Mouse (Mus musculus) retina, adult 2 months (tissue): Measurements from ENCODE around the gene Palm.

ENCODE experiments used
- DNase-seq: peaks from one replicate; pipeline ENCODE4 v3.0.0-alpha.2; 2012; ENCODE audit warnings: low read depth, low spot score

Palm gene

DNA sequence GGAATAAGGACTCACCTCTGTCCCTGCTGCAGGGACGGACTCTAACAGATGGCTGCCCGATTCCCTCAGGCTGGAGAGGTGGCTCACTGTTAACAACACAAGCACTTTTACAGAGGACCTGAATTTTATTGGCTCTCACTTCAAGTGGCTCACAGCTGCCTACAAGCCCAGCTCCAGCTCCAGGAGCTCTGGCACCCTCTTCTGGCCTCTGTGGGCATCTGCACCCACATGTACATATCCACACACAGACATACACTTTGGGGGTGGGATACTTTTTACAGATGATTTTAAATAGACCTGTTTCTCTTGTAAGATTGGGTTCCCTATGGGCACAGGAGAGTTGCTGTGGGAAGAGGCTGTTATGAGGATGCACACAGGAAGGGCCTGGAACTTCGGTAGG lies 21.1 kb upstream of the Palm start:
- no peak for DNase-seq

DNA sequence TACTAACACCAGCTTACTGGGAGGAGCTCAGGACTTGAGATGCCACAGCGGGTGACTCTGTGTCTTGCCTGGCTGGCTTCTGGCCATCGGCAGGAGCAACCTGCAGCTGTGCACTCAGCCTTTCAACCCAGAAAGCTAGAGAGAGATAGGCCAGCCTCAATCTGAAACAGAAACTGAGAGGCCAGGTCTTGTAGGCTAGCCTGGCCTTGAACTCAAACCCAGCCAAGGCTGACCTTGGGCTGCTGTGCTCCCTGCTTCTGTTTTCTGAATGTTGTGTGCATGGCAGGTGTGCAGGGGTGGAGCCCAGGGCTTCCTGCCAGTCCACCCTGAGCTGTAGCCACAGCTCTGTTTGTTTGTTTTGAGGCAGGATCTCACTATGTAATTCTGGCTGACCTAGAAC lies 20.2 kb upstream of the Palm start:
- no peak for DNase-seq

GRCm38 (mm10) chr10:79774486-79775279 lies 18.7 kb upstream of the Palm start:
- DNase-seq, result no peak

DNA sequence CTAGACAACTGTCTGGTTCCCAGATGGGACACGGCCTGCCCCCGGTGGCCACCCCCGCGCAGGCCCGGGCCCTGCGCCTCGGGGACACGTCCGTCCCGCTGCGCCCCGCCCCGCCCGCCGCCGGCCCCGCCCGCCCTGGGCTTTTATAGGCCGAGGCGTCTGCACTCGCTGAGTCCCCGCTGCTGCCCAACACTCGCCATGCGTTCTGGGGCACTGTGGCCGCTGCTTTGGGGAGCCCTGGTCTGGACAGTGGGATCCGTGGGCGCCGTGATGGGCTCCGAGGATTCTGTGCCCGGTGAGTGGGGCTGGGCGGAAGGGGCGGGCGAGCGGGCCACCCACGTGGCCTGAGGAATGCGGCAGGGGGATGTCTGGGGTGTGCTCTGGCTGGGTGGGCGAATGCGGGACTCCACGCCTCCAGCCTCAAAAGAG lies 16.3 kb upstream of the Palm start, which contains the start of gene Fstl3:
TSS of gene Fstl3 (plus strand) at position 170 of the 429 bp plus-strand sequence.
- DNase-seq, result no peak

GRCm38 (mm10) chr10:79778006-79778405 lies 15.4 kb upstream of the Palm start:
- DNase-seq, result no peak

DNA sequence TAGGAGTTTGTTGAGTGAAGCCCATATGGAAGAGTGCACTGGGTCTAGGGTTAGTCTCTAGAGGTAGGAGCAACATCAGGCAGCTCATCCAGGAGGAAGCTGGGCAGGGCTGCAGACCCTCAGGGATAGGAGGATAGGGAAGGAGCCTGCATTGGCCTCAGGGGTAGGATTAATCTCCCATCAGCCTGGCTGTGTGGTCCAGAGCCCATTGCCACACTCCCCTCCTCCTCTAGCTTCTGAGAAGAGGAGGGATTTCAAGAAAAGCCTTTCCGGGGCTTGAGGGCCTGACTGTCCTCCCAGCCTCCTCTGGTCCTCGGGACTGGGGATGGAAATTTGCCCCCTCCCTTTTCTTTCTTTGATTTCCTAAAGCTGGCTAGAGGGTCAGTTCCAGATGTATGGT lies 14.2 kb upstream of the Palm start:
- no peak for DNase-seq

DNA sequence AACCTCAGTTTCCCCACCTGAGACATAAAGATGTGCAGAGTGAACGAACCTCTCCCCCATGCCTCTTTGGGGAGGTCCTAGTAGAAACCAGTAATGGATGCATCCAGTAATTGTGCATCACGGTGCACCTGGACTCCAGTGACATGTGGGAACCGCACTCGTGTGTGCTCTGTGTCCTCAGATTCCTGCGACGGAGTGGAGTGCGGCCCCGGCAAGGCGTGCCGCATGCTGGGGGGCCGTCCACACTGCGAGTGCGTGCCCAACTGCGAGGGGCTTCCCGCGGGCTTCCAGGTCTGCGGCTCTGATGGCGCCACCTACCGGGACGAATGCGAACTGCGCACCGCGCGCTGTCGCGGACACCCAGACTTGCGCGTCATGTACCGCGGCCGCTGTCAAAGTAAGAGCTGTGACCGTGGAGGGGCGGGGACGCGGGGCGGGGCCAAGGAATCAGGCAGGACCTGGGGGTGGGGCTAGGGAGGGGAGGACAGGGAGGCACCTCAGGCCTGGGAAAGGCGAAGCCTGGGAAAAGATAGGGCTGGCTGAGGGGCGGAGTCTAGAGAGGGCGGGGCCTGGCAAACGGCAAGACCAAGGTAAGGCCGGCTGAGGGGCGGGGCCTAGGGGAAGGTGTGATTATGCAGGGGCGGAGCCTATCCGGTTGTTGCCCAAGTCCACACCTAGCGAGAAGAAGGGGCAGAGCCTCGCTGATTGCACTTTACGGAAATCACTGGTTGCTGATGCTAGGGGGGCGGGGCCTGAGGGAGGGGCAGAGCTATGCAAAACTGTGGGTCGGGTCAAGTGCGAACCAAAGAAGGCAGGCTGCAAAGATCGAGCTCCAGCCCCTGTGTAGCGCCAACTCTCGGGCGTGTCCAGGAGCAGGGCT lies 13.3 kb upstream of the Palm start:
- DNase-seq, result peak; percentile 97

DNA sequence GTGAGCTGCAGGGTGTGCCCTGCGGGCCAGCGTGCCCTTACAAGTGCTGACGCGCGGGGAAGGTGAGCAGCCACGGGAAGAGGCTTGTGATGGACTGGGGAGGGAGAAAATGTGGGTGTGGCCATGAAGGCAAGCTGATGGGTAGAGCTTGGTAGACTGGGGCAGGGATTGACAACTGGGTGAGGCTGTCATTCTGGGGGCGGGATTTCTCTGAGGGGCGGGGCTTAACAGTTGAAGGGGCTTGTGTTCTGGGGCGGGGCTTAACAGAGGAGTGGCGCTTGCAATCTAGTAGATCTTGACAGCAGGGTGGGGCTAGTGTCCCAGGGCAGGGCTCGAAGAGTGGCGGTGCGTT lies 12.7 kb upstream of the Palm start:
- peak; percentile 64 for DNase-seq

DNA sequence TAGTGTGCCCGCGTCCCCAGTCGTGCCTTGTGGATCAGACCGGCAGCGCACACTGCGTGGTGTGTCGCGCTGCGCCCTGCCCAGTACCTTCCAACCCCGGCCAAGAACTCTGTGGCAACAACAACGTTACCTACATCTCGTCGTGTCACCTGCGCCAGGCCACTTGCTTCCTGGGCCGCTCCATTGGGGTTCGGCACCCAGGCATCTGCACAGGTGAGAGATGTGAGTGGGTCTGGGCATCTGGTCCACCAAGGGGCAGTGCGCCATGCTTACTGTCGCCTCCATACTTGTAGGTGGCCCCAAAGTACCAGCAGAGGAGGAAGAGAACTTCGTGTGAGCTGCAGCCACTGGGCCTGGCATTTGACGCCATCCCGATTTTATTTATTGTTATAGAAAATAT lies 12.2 kb upstream of the Palm start:
- no peak for DNase-seq

DNA sequence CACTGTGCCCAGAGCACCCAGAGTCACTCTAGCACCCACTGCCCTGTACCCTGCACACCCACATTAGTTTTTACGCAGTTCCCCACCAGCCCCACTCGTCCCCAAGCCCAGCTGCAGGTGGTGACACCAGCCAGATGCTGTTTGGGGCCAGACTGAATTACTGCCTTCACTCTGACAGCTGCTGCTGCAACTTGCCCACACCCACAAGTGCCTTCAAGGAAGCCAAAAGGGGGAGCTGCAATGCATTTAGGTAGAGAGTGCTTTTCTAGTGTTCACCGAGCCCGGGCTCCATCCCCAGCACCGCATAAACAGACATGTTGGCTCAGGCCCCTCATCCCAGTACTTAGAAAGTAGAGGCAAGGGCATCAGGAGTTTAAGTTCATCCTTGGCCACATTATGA lies 11.4 kb upstream of the Palm start:
- DNase-seq, result no peak

DNA sequence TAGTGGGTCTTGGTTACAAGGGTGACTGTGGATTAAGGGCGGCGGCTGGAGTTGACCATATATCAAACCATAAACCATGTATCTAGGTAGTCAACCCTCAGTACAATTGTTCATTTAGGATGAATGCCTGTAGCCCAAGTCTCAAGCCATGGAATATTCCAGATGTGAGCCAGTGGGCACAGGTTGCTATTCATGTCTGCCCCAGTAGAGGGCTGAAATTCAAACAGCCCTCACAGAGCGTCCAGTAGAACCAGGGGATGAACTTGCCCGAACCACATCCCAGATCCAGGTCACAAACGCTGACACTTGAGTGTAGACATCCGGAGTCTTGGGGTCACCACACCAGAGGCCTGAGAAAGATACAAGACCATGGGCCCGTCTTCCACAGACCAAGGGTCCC lies 10.3 kb upstream of the Palm start:
- DNase-seq, result no peak

- no peak for DNase-seq
These were observed 9.2 kb upstream of the Palm start for GRCm38 (mm10) chr10:79783920-79784800.

DNA sequence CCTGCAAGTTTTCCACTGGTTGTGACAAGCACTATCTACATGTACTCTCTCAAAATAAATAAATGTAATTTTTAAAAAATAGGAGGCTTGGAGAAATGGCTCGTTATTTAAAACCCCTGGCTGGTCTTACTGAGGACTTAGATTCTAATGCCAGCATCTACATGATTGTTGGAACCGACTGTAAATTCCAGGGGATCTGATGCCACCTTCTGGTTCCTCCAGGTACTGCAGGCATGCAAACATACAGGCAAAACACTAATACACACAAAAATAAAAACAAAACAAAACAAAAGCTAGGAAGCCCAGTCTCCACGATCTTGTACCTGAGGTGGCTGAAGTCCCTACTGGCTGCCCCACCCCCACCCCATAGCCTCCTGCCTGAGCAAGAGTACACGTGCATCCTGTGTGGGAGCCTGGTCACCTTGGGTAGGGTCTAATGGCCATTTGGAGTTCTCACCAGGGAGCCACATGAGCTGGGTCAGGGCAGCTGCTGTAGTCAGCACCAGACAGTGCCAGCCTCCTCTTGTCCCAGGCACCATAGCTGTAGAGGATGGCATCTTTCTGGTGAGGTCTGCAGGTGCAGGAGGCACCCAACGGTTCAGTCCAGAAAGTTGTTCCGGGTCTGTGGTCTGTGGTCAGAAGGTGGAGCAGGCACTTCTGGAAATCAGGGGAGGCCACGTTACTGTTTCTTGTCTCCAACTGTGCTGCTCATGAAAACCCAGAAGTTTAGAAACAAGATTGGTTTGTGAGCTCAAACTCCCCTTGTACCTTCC lies 4.8 kb upstream of the Palm start:
- DNase-seq, result peak; percentile 54

DNA sequence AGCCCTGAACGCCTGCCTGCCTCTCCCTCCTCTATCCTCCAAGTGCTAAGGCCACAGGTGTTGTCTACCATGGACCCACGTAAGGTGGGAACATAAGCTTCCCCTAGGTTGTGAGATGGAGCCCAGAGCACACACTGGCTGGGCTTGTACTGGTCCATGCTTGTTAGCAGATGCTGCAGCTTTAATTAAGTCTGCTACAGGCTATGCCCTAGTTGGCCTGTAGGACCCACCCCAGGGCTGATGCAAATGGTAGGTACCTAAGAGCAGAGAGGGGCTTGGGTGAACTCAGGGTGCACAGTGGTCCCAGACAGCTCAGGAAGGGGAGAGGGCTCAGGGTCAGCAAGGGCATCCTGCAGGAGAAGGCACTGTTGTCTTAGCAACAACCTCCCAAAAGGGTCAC lies 3.8 kb upstream of the Palm start:
- DNase-seq, result no peak

- no peak for DNase-seq
These were observed 2.5 kb upstream of the Palm start, which contains the start of gene Prss57 for GRCm38 (mm10) chr10:79790861-79791260. TSS of gene Prss57 (minus strand) at chr10:79790961.

DNA sequence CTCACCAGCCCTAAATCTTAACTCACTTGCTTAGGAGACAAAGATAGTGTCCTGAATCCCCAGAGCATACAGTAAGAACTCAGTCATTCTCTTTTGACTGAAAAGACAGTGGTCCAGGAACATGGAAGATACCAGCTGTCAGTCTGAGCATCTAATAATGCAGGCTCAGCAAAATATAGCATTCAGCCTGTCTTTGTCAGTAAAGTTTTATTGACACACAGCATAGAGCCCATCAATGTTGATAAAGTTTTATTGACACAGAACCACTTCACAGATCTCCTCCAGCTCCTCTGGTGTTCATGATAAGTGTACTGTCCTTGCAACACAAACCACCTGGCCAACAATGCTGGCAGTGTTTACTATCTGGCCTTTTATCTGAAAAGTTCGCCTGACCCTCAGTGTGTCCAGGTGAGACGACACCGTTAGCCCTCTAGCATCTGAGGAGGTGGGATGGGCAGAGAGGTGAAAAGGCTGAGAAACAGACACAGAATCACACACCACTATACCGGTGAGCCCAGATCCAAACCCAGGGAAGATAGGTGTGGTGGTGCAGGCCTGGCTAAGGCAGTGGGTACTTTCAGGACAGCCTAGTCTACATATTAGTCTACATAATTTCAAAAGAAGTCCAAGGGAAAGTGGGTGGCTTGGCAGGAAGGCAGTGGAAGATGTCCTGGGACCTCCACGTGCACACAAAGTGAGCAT lies 882 bp upstream of the Palm start:
- no peak for DNase-seq

DNA sequence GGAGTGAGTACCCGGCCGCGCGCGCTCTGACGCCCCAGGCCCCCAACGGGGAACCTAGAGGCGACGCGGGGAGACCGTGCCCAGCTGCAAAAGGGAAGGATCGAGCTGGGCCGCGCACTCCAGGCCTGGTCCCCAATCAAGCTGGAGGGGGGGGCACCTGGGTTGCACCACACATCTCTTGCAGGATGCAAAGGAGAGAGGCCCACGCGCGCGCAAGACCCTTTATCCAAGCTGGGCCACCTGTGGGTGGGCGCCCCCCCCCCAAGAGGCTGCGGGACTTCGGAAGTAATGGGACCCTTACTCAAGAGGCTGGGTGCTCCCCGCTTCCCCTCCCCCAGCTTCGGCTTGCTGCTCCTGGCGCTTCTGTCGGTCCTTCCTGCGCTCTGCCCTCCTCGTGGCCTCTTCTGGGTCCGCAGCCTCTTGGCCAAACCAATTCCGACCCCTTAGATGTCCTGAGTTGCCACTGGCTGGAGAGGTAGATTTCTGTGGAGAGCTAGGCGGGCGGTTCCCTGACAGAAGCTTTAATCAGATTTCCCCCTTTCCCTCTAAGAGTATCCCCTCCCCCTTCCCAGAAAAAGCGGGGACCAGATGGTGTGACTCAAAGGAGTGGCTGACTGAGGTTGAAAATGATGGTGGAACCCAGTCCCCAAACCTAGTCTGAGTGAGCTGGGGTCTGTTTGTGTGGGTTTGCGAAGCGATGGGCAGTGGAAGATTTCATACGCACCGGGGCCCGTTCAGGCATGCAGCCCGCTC lies 542 bp downstream of the Palm start:
- DNase-seq, result no peak

DNA sequence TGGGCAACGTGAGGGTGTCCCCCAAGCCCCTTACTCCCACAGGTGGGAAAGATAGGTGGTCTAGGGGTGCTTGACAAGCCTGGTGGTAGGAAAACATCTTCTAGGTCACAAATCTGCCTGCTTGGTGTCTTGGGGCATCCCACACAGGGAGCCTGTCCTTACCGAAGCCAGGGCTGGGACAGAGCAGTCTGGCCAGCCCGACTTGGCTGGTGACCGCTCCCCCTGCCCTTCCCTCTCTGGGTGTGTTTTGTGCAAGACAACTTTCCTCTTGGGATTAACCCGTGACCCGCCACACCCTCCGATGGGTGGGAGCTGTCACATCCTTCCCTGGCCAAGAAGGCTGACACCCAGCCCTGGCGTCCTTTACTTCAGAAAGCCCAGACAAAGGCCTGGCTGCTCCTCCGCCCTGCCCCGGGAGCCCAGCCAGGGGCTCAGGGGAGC lies 1.1 kb downstream of the Palm start:
- DNase-seq, result no peak

- no peak for DNase-seq
These were observed 2.5 kb downstream of the Palm start for GRCm38 (mm10) chr10:79795905-79796304.

DNA sequence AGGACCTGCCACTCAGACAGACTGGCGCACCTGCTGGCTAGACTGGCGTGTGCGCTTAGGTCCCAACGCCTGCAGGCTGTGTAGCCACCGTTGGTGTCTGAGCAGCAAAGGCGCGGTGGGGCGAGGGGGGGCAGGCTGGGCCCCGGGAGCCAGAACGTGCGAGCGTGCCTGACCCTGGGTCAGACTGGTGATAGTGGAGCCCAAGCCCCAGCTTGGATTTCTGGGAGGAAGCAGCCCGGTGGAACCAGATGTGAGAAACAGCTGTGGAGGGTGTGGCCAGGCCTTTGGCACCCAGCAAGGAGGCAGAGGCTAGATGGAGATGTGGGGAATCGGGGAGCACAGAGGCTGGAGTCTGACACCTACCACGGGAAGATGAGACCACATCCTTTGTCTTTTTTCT lies 4.0 kb downstream of the Palm start:
- DNase-seq, result no peak
